Mouse (Mus musculus) left cerebral cortex, postnatal 4 days (tissue): ENCODE measurements around the gene Epsti1. TPM values are rescaled to one million over a fixed set of nuclear protein-coding genes. Genes with fewer than 3 reads are reported as not detected.

Source experiments
- DNase-seq: peaks from one replicate; pipeline ENCODE4 v3.0.0-alpha.2; 2022
- intact Hi-C: fragments of 180-260 bp; cut with DNase I; formaldehyde crosslinking; loops from one replicate; pipeline ENCODE4 v1.15.1; 2025
- total RNA-seq, 2 experiments: library from RNA; stranded (reverse); gene quantifications; 2 replicates each; pipeline ENCODE4 v1.2.3; 2021

Epsti1 gene
- total RNA-seq, 2 experiments from 2014 or later: 0.24 TPM; not detected in 1

DNA sequence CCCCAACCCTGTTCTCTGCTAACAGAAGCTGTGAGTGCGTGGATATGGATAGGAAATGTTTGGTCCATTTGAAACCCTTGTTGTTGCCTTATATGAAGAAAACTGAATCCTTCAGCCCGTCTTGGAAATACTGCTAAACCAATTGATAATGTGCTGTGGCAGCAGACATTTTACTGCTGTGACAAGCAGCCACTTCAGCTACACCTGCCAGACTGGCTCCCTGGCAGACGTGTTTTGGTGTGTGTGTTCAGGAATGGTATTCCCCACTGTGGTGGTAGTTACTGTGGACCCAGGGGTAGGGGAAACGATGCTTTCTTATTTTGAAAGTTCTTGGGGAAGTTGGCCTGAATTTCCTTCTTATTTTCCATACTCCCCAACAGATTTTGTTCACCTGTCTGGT, 100.4 kb downstream of the Epsti1 start:
- DNase-seq: peak; percentile 20
- intact Hi-C loops: no loop called here

DNA sequence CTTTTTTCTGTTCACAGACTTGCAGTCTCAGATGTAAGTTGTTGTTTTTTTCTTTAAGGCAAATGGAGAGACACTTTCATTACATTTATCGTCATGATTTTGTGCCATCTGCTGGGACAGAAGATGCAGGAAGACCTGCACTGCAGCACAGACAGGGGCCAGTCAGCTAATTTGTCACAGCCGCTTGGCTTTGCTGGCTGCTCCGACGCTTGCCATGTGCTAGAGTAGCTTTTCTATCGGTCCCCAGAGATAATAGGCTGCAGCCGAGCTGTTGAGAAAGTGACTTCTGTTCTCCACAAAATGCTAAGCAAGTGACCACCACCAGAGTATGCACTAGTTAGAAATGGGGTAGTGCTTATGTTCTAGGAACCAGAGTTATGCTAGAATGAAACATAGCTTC, 104.0 kb downstream of the Epsti1 start:
- DNase-seq: peak; percentile 79
- intact Hi-C loops: no loop called here

DNA sequence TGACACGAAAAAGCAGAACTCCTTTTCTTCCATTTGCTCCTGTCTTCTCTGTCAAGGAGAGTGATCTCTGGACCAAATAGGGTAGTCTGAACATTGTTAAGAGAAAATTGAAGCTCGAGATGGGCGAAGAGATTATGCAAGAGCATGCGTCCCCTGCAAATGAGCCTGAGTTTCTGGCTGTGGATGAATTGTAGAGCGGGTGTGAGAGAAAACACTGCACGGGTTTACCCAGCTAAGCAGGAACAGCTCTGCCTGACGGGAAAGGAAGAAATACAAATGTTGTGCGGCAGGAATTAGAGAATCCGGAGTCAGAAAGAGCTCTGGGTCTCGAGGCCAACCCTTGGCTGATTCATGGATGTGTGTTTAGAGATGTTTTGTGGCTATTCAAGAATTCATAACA, 107.8 kb downstream of the Epsti1 start:
- DNase-seq: no peak

DNA sequence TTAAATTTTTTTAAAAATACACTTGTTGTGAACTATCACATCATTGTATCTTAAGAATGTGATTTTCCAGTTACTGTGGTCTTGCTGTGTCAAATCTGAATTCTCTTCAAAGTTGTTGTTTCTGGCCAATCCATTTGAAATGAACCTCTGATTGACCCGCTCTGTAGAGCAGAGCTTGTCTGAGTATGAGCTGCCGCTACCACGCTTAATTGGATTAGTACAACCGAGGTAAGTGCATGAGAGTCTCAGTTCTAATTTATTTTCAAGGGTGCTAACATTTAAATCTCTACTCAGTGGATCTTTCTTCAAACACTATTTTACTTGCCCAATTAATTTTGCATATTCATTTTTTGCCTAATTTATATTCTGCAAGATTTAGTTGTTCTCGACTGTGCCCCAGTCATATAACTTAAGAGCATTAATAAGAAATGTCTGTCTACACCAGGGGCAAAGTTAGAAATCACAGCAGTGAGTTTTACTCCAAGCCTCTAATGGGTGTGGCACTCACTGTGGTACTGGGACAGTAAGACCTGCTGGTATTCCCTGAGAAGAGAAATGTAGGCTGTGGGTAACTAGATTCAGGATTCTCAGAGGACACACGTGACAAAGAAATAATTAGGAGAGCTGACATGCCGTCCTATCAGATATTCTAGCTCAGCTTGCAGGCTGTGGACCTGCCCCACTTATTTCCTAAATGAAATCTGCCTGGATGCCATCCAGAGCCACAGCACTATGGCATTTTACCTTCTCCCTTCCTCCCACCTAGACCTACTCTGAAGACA, 111.7 kb downstream of the Epsti1 start:
- DNase-seq: no peak
- intact Hi-C loops: no loop called here

More for the DNA sequence above, 107.8 kb downstream of the Epsti1 start:
- intact Hi-C loops: no loop called here

DNA sequence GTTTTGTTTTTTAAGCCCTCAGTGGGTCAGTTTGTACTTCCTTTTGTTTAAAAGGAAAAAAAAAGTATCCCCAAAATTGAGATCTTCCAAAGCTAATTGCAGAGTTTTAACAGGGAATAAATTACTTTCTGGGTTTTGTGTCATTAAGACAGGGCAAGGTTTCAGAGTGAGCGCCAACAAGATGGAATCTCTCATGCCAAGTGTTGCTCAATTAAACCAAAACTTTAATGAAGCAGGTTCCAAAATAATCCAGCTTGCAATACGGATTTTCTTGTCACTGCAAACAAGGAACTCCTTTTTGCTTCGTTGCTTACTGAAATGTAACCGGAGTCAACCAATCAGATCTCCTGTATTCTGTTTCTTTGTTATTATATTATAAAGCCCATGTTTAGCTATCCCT, 112.4 kb downstream of the Epsti1 start:
- no peak for DNase-seq
- intact Hi-C loops: no loop called here

DNA sequence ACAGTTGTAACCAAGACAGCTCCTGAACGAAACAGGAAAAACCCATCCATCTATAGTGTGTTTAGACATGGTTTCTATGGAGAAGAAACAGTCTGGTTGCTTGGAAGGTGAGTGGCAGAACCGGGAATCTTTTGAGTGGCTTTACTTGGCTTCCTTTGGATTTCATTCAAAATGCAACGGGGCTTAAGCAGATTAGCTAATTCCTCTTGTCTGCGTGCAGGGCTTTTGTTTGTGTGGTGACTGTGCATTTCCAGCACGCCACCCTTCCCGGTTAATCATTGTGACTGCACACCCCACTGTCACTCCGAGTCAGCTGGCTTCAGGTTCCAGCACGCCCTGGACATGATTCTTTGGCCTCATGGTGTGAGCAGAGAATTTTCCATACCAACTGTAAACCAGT, 115.9 kb downstream of the Epsti1 start:
- intact Hi-C loops: no loop called here
- DNase-seq: no peak

DNA sequence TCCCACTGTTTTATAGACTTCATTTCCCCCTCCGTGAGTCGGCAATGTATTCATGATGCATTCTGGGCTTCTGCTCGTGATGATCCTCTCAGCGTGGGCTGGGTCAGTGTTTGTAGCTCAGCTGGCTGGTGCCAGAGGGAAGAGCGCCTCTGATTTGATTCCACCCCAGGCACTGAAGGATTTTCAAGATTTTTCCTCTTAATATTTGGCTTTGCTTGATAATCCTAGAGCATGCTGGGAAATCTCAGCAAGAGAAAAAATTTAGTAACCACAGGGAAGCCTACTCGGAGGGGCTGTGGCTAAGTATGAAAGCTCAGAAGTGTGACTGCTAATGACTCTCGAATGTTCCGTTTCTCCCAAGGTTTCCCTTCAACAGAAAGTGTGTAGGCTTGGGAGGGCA, 134.8 kb downstream of the Epsti1 start:
- intact Hi-C loops: no loop called here
- peak; percentile 35 for DNase-seq

DNA sequence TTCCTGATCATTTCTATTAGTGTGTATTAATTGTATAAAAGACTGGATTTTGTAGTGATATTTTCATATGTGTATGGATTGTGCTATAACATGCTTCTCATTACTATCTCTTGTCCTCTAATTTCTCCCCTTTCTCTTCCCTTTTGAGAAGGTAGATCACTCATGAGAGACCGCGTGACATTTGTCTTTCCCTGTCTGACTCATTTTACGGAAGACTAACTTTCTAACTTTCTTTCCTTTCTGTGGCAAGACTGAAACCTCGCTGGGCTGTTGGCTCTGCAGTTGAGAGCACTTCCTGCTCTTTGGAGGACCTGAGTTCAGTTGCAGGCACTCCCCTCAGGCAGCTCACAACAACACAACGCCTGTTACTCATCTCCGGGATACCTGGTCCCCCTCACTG, 136.6 kb downstream of the Epsti1 start:
- intact Hi-C loops: no loop called here

DNA sequence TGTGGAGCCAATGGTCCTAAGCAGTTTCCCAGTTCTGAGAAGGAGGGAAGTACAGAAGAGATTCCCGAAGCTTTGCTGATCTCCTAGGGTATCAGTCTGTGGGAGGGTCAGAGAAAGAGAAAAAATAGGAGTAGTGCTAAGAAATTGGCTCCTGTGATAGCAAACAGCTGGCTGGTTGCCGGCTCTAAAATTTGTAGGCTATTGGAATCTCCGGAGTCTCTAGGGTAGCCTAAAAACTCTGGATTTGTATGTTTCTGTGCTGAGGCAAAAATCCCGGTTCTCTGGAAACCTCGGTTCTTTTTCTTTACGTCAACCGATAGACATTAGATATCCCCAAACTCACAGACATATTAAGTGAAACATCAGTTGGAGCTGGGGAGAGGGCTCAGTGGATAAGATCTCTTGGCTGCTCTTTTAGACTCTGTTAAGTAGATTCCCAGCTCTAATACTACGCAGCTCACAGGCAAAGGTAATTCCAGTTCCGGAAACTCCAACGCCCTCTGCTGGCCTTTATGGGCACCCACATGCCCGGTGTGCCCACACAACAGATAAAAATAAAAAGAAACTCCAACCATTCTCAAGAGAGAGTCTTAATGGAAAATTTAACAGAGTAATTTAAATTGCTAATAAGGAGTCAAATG, 138.0 kb downstream of the Epsti1 start:
- no peak for DNase-seq
- intact Hi-C loops: no loop called here

More for the DNA sequence above, 136.6 kb downstream of the Epsti1 start:
- no peak for DNase-seq

DNA sequence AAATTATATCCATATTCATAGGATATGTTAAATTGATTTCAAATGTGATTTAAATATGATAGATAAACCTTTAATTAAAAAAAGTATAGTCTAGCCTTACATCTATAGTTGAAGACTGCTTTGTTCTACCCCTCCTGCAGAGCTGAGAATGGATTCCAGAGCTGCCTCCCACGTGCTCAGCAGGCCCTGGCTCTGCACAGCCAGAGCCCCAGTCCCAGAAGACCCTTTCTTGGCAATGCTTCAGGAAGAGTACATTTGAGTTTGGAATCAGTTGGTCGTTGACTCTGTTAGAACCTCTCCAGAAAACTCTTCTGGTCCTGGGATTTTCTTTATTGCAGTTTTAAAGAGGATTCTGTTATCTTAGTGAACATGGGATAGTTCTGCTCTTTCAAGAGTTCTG, 139.0 kb downstream of the Epsti1 start:
- intact Hi-C loops: no loop called here
- no peak for DNase-seq

DNA sequence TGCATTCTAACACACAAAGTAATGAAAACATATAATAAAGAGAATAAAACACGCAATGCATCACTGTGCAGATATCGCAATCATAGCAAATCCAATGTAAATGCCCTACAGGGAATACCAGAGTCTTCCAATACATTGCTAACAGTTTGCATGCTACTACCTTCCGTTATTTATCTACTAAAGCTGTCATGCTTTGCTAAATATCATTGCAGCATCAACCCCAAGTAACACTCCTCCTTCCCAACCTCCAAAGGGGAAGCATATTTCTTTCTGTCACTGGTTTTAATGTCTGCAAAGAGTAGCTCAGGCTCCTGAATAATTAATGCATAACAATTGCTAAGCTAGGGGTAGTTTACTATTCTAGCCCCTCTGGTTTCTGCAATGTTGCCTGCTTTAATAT, 144.2 kb downstream of the Epsti1 start:
- intact Hi-C loops: no loop called here
- no peak for DNase-seq

DNA sequence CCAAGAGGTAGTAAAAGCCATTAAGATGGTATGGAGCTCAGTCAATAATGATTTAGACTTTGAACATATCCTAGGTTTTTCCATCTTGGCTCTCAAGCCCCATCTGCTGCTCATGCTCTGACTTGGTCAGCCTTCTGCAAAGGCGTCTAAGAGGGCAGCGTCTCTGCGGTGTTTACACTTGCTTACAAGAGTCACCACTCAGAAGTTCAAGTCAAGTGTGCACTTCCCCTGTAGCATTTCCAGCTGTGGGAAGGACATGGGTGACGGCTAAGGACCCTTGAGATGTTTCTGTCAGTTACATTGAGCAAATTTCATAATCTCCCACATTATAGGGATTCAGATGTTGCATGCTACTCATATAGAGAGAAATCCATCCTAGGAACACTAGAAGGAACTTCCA, 144.6 kb downstream of the Epsti1 start:
- intact Hi-C loops: no loop called here
- no peak for DNase-seq

Other genes with a start within 250 kb of the Epsti1 start
- gene Dnajc15, start 29.1 kb upstream of the Epsti1 start, total RNA-seq: 10 to 100 TPM; 36.5 to 36.7 TPM
- 1 to 10 TPM in 1 of 2 experiments, under 1 TPM in 1; 0.77 to 1.7 TPM for gene Fam216b, start 184.8 kb downstream of the Epsti1 start, total RNA-seq